Mouse (Mus musculus) bone marrow, adult 2 months (tissue): ENCODE measurements at regions not wholly inside any gene's neighbourhood (a gene's known extent, or its start where the extent isn't known, plus 50 kb on each side); places are given as distances from the start of the nearest gene placed in this dataset.

Experiments used
- CTCF ChIP-seq: fragments of 200-500 bp; IDR thresholded peaks from 2 replicates; pipeline ENCODE4 v1.5.1; 2011; ENCODE audit warnings: low read length, control low read depth; ENCODE audit not compliant: control insufficient read depth, insufficient read depth
- POLR2A ChIP-seq: fragments of 200-500 bp; IDR thresholded peaks from 2 replicates; pipeline ENCODE4 v1.6.1; 2011; ENCODE audit warnings: low read depth, mild to moderate bottlenecking, control low read depth, low read length, borderline replicate concordance; ENCODE audit not compliant: control insufficient read depth

DNA sequence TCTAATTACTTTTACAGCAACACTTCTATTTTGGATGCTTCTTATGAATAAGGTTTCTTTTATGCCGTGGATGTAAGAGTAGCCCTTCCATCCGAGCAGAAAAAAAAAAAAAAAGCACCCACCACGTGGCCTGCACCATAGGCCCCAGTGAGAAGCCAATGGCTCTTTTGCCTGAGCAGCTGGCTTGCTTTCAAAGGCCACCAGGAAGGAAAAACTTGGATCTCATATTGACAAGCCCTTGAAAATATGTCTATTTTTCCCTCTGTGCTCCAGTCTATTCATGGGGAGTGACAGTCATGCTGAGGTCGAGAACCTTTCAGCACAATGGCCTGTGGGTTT is 252.4 kb downstream of the Foxo1 start:
- TF ChIP-seq CTCF, result no peak
- no peak for TF ChIP-seq POLR2A
